ENCODE assay signal across 10 mouse cellular contexts in genomic region chr4:108015067-108015765, GRCm38 (mm10). TPM values are rescaled to one million over a fixed set of nuclear protein-coding genes. Genes with fewer than 3 reads are reported as not detected.
DNase-seq lines count a peak whose midpoint lies in the region; ATAC-seq and TF ChIP-seq lines count a peak whose summit lies in the region.
"Had no signal": no experiment of that assay in that cellular context is flagged by ENCODE, and none has a peak within 500 bp of the region (broad histone marks: within the 10 kb centered on the region; RNA-seq: fewer than 3 reads in every experiment).

No protein-coding gene starts in this region.

- no peak overlapping the region for H3K4me2 ChIP-seq in forebrain, embryonic 13.5 days
- H3K4me2 ChIP-seq: embryonic facial prominence, embryonic 13.5 days had no signal

- no peaks in the 10 kb centered on the region for H3K36me3 ChIP-seq in ES-Bruce4 (ENCODE audit: control insufficient read depth, insufficient read depth, low read length, poor library complexity, severe bottlenecking)
- no peaks in the 10 kb centered on the region for H3K36me3 ChIP-seq in limb, embryonic 10.5 days
- no peaks in the 10 kb centered on the region for H3K36me3 ChIP-seq in forebrain, embryonic 13.5 days (ENCODE audit: poor library complexity, severe bottlenecking)
- H3K36me3 ChIP-seq: embryonic facial prominence, embryonic 13.5 days had no signal

- 68% methylated on average over 14 of the region's 14 CpGs for WGBS in limb, embryonic 10.5 days
- 64% methylated on average over 14 of the region's 14 CpGs for WGBS in forebrain, embryonic 13.5 days

- TF ChIP-seq EP300 in ES-Bruce4 (IDR thresholded peaks at IDR 0.05; ENCODE audit: insufficient read depth, low read depth, low read length): no peak

- no peak overlapping the region for H3K27ac ChIP-seq in ES-Bruce4 (ENCODE audit: insufficient read depth, low read length)
- H3K27ac ChIP-seq in limb, embryonic 10.5 days: peak overlapping the region; percentile 36; the same call in 1 of the 2 replicates
- no peak overlapping the region for H3K27ac ChIP-seq in forebrain, embryonic 13.5 days
- H3K27ac ChIP-seq: embryonic facial prominence, embryonic 13.5 days; macrophage had no signal

- DNase-seq in adrenal gland, adult (ENCODE audit: inconsistent age in 2 of 2, low spot score in 1 of 2): peak; percentile 78 to 89
- DNase-seq in adrenal gland, postnatal 4 days (ENCODE audit: low spot score in 2 of 2): no peak
- DNase-seq in limb, embryonic 10.5 days (ENCODE audit: low spot score): no peak
- DNase-seq in urinary bladder, postnatal 25 days (ENCODE audit: low spot score): peak; percentile 69
- no peak for DNase-seq in cerebellum, adult 18-20 months

- H3K9ac ChIP-seq in ES-Bruce4 (ENCODE audit: low read depth, poor library complexity, severe bottlenecking): no peak overlapping the region
- H3K9ac ChIP-seq in forebrain, embryonic 13.5 days: no peak overlapping the region
- H3K9ac ChIP-seq: embryonic facial prominence, embryonic 13.5 days had no signal

- TF ChIP-seq CTCF in ES-Bruce4 (IDR thresholded peaks at IDR 0.05; ENCODE audit: low read depth, low read length): peak; percentile 73

- peaks cover 2% of the 10 kb centered on the region for H3K4me1 ChIP-seq in ES-Bruce4 (ENCODE audit: control insufficient read depth, insufficient read depth, low read length)
- peaks cover 31% of the 10 kb centered on the region for H3K4me1 ChIP-seq in limb, embryonic 10.5 days
- peaks cover 13% of the 10 kb centered on the region for H3K4me1 ChIP-seq in forebrain, embryonic 13.5 days

- ATAC-seq in granulocyte monocyte progenitor cell, adult 5-6 weeks (replicated peaks; ENCODE audit: poor library complexity, severe bottlenecking): 0 out of 2 replicates have a peak, but pooled peaks have one; percentile 30
- no peak for ATAC-seq in forebrain, embryonic 13.5 days

- no peak overlapping the region for H3K4me3 ChIP-seq in ES-Bruce4 (ENCODE audit: low read depth, low read length)
- H3K4me3 ChIP-seq in limb, embryonic 10.5 days: no peak overlapping the region
- H3K4me3 ChIP-seq in forebrain, embryonic 13.5 days: no peak overlapping the region
- H3K4me3 ChIP-seq: embryonic facial prominence, embryonic 13.5 days had no signal

- TF ChIP-seq POLR2A in ES-Bruce4 (IDR thresholded peaks at IDR 0.05; ENCODE audit: insufficient read depth, low read length): no peak

- H3K27me3 ChIP-seq in ES-Bruce4 (ENCODE audit: control insufficient read depth, insufficient read depth, low read length, poor library complexity, severe bottlenecking): no peaks in the 10 kb centered on the region
- H3K27me3 ChIP-seq in limb, embryonic 10.5 days (ENCODE audit: low read depth, poor library complexity, severe bottlenecking): no peaks in the 10 kb centered on the region
- no peaks in the 10 kb centered on the region for H3K27me3 ChIP-seq in forebrain, embryonic 13.5 days
- H3K27me3 ChIP-seq: embryonic facial prominence, embryonic 13.5 days had no signal

- no peaks in the 10 kb centered on the region for H3K9me3 ChIP-seq in ES-Bruce4 (replicated peaks; ENCODE audit: control insufficient read depth, insufficient read depth, low read length, poor library complexity, severe bottlenecking)
- no peaks in the 10 kb centered on the region for H3K9me3 ChIP-seq in limb, embryonic 10.5 days (replicated peaks)
- H3K9me3 ChIP-seq in forebrain, embryonic 13.5 days (replicated peaks): no peaks in the 10 kb centered on the region
- H3K9me3 ChIP-seq: embryonic facial prominence, embryonic 13.5 days had no signal

RNA-seq across cellular contexts. Expression of gene Slc1a7, which starts 47.1 kb away (rescaled TPM):
- under 1 TPM; 0.48 to 0.62 TPM for total RNA-seq in adrenal gland, postnatal 4 days (2021)
- polyA plus RNA-seq in ES-Bruce4 (2011; ENCODE audit: insufficient read depth, insufficient read length, low read depth, missing spikeins): 0.19 TPM in 1 of 2 replicates, not detected in the other
- total RNA-seq in granulocyte monocyte progenitor cell, adult 5-6 weeks (2014; fragmentation: Nextera tagmentation): not detected in 2 replicates
- total RNA-seq in granulocyte monocyte progenitor cell, adult 5-6 weeks (2017): not detected in 2 replicates
- polyA plus RNA-seq in limb, embryonic 10.5 days (2016; fragmentation: Nextera tagmentation; extraction: Ambion mirVana): not detected in 2 replicates
- not detected in 2 replicates for polyA plus RNA-seq in forebrain, embryonic 13.5 days (2015; fragmentation: Nextera tagmentation; extraction: Ambion mirVana)
- polyA plus RNA-seq: embryonic facial prominence, embryonic 13.5 days; macrophage had no signal

Comparison
In these comparisons a context has a peak if more than half of its experiments do, and no peak if none do; other contexts are left out.
1. DNase-seq: peak in adrenal gland, adult (2 of 2) and urinary bladder, postnatal 25 days (single experiment); none in adrenal gland, postnatal 4 days (0 of 2), limb, embryonic 10.5 days (single experiment) and cerebellum, adult 18-20 months (0 of 2).